Mouse (Mus musculus) G1E (cell line): ENCODE measurements around the gene Otop2. TPM values are rescaled to one million over a fixed set of nuclear protein-coding genes. Genes with fewer than 3 reads are reported as not detected.

Source experiments
- ATAC-seq: 2 replicates; pipeline ENCODE4 v1.8.0; 2016; ENCODE audit warnings: mild to moderate bottlenecking; ENCODE audit not compliant: insufficient number of reproducible peaks, poor library complexity, low FRiP score, severe bottlenecking; ENCODE audit errors: extremely low read depth
- DNase-seq: peaks from one replicate; pipeline ENCODE4 v3.0.0; 2012; ENCODE audit warnings: low spot score
- H3K27me3 ChIP-seq: 2 replicates; pipeline ENCODE4 v1.6.1; 2012; ENCODE audit warnings: mild to moderate bottlenecking, low read length, inconsistent platforms; ENCODE audit not compliant: insufficient read depth
- H3K36me3 ChIP-seq: replicated peaks from 2 replicates; pipeline ENCODE3; 2012; ENCODE audit warnings: mild to moderate bottlenecking, inconsistent platforms
- H3K4me1 ChIP-seq: 2 replicates; pipeline ENCODE4 v1.6.1; 2012; ENCODE audit warnings: low read depth, low read length, inconsistent platforms, mixed read lengths; ENCODE audit not compliant: insufficient read depth
- H3K4me3 ChIP-seq: 2 replicates; pipeline ENCODE4 v1.5.1; 2012; ENCODE audit warnings: low read depth, mild to moderate bottlenecking, inconsistent platforms, low read length, moderate library complexity, mixed read lengths
- H3K9me3 ChIP-seq: replicated peaks from 2 replicates; pipeline ENCODE4 v1.6.1; 2012; ENCODE audit warnings: inconsistent platforms
- CTCF ChIP-seq: IDR thresholded peaks from 2 replicates; pipeline ENCODE4 v1.5.1; 2012; ENCODE audit warnings: low read depth, low read length, inconsistent platforms, mixed read lengths
- GATA1 ChIP-seq: IDR thresholded peaks from 2 replicates; pipeline ENCODE4 v1.6.1; 2012; ENCODE audit warnings: borderline replicate concordance, low read length, inconsistent platforms, mixed read lengths
- GATA2 ChIP-seq: IDR thresholded peaks from 2 replicates; pipeline ENCODE4 v1.6.1; 2012; ENCODE audit warnings: low read depth, low read length, inconsistent platforms, borderline replicate concordance
- POLR2AphosphoS5 ChIP-seq: IDR thresholded peaks from 2 replicates; pipeline ENCODE4 v1.6.1; 2012; ENCODE audit warnings: low read depth, low read length, inconsistent platforms; ENCODE audit not compliant: insufficient replicate concordance
- TAL1 ChIP-seq: conservative IDR thresholded peaks from 2 replicates; pipeline ENCODE4 v1.6.1; 2012; ENCODE audit warnings: low read depth, low read length, inconsistent platforms, mixed read lengths
- polyA plus RNA-seq: library from polyadenylated mRNA; stranded (reverse); fragments of >175 nt; gene quantifications from 2 replicates; pipeline ENCODE4 v1.2.3, GENCODE M21; 2012
- total RNA-seq, 2 experiments: library from RNA; stranded (forward) in 1 of 2; stranded (reverse) in 1 of 2; fragments of 200-1000 nt in 1 of 2; fragments of >200 nt in 1 of 2; fragmentation: Nextera tagmentation in 1 of 2; gene quantifications; 2 replicates each; pipeline ENCODE4 v1.2.3; 2014 to 2017

The Otop2 gene
- total and polyA plus RNA-seq, 3 experiments: not detected

DNA sequence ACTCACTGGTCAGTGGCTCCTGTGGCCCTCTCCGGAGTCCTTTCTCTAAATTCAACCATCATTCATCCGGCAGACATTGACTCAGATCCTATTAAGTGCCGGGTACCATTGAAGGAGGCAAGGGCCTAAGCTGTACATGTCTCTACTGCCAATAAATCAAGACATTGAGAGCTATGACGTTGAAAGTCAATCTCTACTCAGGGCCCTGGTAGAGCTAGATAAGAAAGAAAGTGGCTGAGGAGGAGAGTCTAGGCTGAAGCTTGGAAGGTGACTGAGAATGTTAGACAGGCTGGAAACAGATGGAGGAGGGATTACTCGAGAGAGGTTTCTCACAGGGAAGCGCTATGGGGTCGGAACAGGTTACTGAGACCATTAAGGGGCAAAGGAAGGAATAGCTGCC is 63.4 kb downstream of the Otop2 start:
- no peak for ATAC-seq
- Histone ChIP-seq H3K4me3 (no peak overlapping the region), H3K36me3 (no peaks in the 10 kb centered on the region), H3K27me3 (peaks cover 63% of the 10 kb centered on the region), H3K4me1 (peaks cover 14% of the 10 kb centered on the region), H3K9me3 (no peaks in the 10 kb centered on the region)
- TF ChIP-seq GATA1 (no peak), CTCF (no peak), TAL1 (no peak), POLR2AphosphoS5 (no peak), GATA2 (no peak)
- no peak for DNase-seq

DNA sequence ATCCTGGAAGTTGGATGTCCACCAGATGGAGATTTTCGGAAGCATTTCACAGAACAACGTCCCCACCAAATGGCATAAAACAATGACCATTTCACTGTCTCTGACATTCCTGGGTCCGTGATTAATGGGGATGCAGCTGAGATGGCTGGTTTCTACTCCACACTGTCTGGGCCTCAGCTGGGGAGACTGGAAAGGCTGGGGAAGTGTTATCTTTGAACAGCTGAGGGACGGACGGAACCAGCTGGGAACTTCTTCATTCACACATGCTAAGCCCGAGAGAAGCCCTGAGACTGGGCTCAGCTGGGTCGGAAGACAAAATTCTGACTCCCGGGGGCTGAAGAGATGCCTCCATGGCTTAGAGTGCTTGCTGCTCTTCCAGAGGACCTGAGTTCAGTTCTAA is 64.4 kb downstream of the Otop2 start:
- Histone ChIP-seq H3K9me3 (no peaks in the 10 kb centered on the region), H3K27me3 (peaks cover 58% of the 10 kb centered on the region), H3K36me3 (no peaks in the 10 kb centered on the region), H3K4me1 (peaks cover 11% of the 10 kb centered on the region), H3K4me3 (no peak overlapping the region)
- DNase-seq (no peak), ATAC-seq (no peak)
- TF ChIP-seq GATA2 (no peak), POLR2AphosphoS5 (no peak), TAL1 (no peak)

DNA sequence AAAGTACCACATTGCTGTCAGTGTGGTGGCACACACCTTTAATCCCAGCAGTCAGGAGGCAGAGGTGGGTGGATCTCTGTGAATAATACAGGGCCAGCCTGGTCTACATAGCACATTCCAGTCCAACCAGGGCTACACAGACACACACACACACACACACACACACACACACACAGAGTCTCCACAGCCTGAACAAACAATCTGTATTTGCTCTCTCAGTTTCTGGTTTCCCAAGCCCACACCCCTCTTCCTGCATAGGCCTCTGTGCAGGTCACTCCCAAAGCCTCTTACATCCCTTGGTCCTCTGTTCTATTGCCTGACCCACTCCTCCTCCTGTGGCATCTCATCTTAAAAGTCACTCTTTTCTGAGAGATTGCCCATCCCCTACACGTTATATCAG is 65.1 kb downstream of the Otop2 start:
- no peaks in the 10 kb centered on the region for H3K9me3 ChIP-seq
- no peaks in the 10 kb centered on the region for H3K36me3 ChIP-seq
- ATAC-seq: no peak

DNA sequence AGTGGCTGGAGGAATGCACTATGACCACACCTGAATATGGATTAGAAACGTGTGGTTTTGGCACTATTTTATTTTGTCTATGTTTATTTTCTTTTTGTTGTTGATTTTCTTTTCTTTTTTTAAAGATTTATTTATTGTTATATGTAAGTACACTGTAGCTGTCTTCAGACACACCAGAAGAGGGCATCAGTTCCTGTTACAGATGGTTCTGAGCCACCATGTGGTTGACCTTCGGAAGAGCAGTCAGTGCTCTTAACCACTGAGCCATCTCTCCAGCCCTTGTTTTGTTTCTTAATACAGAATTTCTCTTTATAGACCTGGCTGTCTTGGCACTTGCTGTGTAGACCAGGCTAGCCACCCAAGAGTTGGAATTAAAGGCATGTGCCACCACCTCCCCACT is 65.8 kb downstream of the Otop2 start:
- DNase-seq (no peak), ATAC-seq (no peak)
- Histone ChIP-seq H3K4me3 (no peak overlapping the region), H3K36me3 (no peaks in the 10 kb centered on the region), H3K27me3 (peaks cover 44% of the 10 kb centered on the region), H3K4me1 (peaks cover 1% of the 10 kb centered on the region), H3K9me3 (no peaks in the 10 kb centered on the region)
- no peak for TF ChIP-seq CTCF
- TF ChIP-seq POLR2AphosphoS5: no peak
- TF ChIP-seq TAL1: no peak
- no peak for TF ChIP-seq GATA2
- no peak for TF ChIP-seq GATA1

More for the DNA sequence above, 65.1 kb downstream of the Otop2 start:
- no peak for TF ChIP-seq GATA2
- no peak for TF ChIP-seq CTCF
- no peak for TF ChIP-seq GATA1
- TF ChIP-seq TAL1: no peak
- Histone ChIP-seq H3K4me3 (no peak overlapping the region), H3K4me1 (peaks cover 8% of the 10 kb centered on the region), H3K27me3 (peaks cover 51% of the 10 kb centered on the region)
- no peak for DNase-seq

DNA sequence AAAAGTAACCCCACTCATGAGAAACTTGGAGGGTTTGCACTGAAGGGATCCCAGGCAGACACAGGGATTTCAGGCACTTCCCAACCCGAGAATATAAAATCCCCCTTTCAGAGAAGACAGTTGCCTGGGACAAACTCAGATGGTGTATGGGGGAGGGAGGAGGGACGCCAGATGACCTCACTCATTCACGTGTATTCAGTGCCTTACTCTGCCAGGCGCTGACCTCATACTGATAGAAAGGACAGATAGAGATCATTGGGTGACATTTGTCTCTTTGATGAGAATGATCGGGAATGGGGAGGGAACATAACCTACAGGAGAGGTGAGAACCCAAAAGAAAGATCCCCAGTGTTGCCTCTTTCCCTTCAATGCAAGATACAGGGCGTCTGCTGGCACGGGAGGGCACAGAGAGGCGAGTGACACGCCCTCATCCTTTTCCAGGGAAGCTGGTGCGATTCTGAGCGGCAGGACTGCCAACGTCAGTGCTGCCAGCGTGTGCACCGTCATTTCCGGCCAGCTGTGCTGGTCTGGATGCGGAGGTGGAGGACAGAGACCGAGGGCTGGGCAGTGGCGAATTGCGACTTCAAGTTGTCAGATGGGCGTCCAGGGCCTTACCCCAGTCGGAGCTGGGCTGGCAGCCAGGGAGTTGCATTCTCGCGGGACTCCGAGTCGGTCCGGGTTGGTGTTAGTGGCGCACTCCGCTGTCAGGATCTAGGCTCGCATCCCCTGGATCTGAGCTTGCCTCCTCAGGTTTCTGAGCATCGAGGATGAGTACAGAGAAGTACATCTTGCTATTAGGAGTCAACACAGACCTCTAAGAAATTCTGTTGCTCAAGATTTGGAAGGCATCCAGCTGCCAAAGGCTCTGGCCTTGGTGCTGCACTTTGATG is 67.1 kb downstream of the Otop2 start:
- Histone ChIP-seq H3K4me3 (no peak overlapping the region), H3K4me1 (no peaks in the 10 kb centered on the region; the same call in 1 of the 2 replicates), H3K27me3 (peaks cover 40% of the 10 kb centered on the region), H3K9me3 (peaks cover 3% of the 10 kb centered on the region; the same call in 1 of the 2 replicates), H3K36me3 (no peaks in the 10 kb centered on the region)
- no peak for TF ChIP-seq POLR2AphosphoS5
- no peak for TF ChIP-seq CTCF
- TF ChIP-seq GATA1: no peak
- TF ChIP-seq TAL1: no peak
- no peak for TF ChIP-seq GATA2
- DNase-seq: no peak
- ATAC-seq: no peak

DNA sequence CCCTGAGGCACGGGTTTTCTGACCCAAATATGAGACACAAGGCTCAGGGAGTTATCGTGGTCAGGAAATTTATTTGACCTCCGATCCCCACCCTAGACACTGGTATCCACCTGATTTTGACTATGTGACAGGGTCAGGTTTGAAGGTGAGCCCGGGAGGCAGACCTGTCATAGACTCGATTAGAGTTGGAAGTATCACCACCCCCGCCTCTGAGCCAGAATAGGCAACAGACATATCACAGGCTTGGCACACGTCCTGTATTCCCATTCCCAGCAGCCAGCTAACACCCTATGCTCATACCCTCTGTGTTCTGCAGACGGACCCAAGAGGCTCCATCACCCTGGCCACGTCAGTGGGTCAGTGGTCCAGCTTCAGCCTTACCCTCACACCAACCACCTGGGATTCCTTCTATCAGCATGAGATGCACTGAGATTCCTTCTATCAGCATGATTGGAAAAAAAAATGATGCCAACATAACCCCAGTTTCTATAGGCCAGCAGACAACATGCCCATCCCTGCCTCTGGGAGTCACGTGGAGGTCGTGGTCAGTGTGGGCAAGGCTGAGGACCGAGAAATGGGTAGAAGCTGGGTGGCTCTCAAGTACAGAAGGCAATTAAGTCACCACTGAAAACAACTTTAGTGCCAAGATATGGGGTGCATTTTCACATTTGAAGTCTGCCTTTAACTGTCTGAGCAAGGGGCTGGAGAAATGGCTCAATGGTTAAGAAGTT is 67.9 kb downstream of the Otop2 start:
- Histone ChIP-seq H3K36me3 (no peaks in the 10 kb centered on the region), H3K4me3 (no peak overlapping the region), H3K4me1 (no peaks in the 10 kb centered on the region; the same call in 1 of the 2 replicates), H3K27me3 (peaks cover 36% of the 10 kb centered on the region), H3K9me3 (peaks cover 3% of the 10 kb centered on the region; the same call in 1 of the 2 replicates)
- TF ChIP-seq TAL1: no peak
- TF ChIP-seq GATA1: no peak
- TF ChIP-seq CTCF: no peak
- no peak for TF ChIP-seq POLR2AphosphoS5
- TF ChIP-seq GATA2: no peak
- ATAC-seq (no peak), DNase-seq (no peak)
